Mouse (Mus musculus): ENCODE results near the gene Riox2. TPM values are rescaled to one million over a fixed set of nuclear protein-coding genes. Genes with fewer than 3 reads are reported as not detected.
"Not testable (repeated sequence)": the region's sequence is repeated elsewhere in the genome, so short reads cannot be mapped to it uniquely, and the experiment has no call there.

Riox2 gene
- 10 to 100 TPM; 14.8 to 17.6 (median 15.7) TPM for total RNA-seq (2022)

- DNase-seq (ENCODE audit: low spot score in 2 of 2): peak; percentile 45 to 66
Observed at GRCm38 (mm10) chr16:59471637-59472278, at the start of gene Riox2. Gene Riox2, plus strand, starts transcription at chr16:59471775.

GRCm38 (mm10) chr16:59427960-59428359 is 43.6 kb upstream of the Riox2 start:
- DNase-seq (ENCODE audit: low spot score in 2 of 2): no peak

GRCm38 (mm10) chr16:59433181-59433580 is 38.4 kb upstream of the Riox2 start:
- DNase-seq (ENCODE audit: low spot score in 2 of 2): no peak

- DNase-seq (ENCODE audit: low spot score in 2 of 2): no peak
Observed at GRCm38 (mm10) chr16:59444880-59445559, 26.6 kb upstream of the Riox2 start.

- peak; percentile 33 to 43 for DNase-seq (ENCODE audit: low spot score in 2 of 2)
Observed at GRCm38 (mm10) chr16:59448181-59448580, 23.4 kb upstream of the Riox2 start.

GRCm38 (mm10) chr16:59449092-59449491 is 22.5 kb upstream of the Riox2 start:
- DNase-seq (ENCODE audit: low spot score in 2 of 2): no peak

- DNase-seq (ENCODE audit: low spot score in 2 of 2): no peak
Observed at GRCm38 (mm10) chr16:59451813-59452212, 19.8 kb upstream of the Riox2 start.

GRCm38 (mm10) chr16:59459259-59459861 is 12.2 kb upstream of the Riox2 start:
- DNase-seq (ENCODE audit: low spot score in 2 of 2): not testable (repeated sequence)

GRCm38 (mm10) chr16:59463567-59463966 is 8.0 kb upstream of the Riox2 start:
- no peak for DNase-seq (ENCODE audit: low spot score in 2 of 2)

GRCm38 (mm10) chr16:59463973-59464372 is 7.6 kb upstream of the Riox2 start:
- no peak for DNase-seq (ENCODE audit: low spot score in 2 of 2)

GRCm38 (mm10) chr16:59469846-59470245 is 1.7 kb upstream of the Riox2 start:
- no peak for DNase-seq (ENCODE audit: low spot score in 2 of 2)

- DNase-seq (ENCODE audit: low spot score in 2 of 2): no peak
Observed at GRCm38 (mm10) chr16:59472546-59472945, 971 bp downstream of the Riox2 start.

GRCm38 (mm10) chr16:59474788-59475187 is 3.2 kb downstream of the Riox2 start:
- DNase-seq (ENCODE audit: low spot score in 2 of 2): peak; percentile 5 to 34

GRCm38 (mm10) chr16:59477955-59478354 is 6.4 kb downstream of the Riox2 start:
- no peak for DNase-seq (ENCODE audit: low spot score in 2 of 2)

GRCm38 (mm10) chr16:59487239-59487638 is 15.7 kb downstream of the Riox2 start:
- no peak for DNase-seq (ENCODE audit: low spot score in 2 of 2)

- no peak for DNase-seq (ENCODE audit: low spot score in 2 of 2)
Observed at GRCm38 (mm10) chr16:59487975-59488548, 16.5 kb downstream of the Riox2 start.

- DNase-seq (ENCODE audit: low spot score in 2 of 2): no peak
Observed at GRCm38 (mm10) chr16:59493199-59493598, 21.6 kb downstream of the Riox2 start.

- no peak for DNase-seq (ENCODE audit: low spot score in 2 of 2)
Observed at GRCm38 (mm10) chr16:59497947-59498346, 26.4 kb downstream of the Riox2 start.

- DNase-seq (ENCODE audit: low spot score in 2 of 2): no peak
Observed at GRCm38 (mm10) chr16:59499180-59499579, 27.6 kb downstream of the Riox2 start.

- no peak for DNase-seq (ENCODE audit: low spot score in 2 of 2)
Observed at GRCm38 (mm10) chr16:59509830-59510229, 38.3 kb downstream of the Riox2 start.

- no peak for DNase-seq (ENCODE audit: low spot score in 2 of 2)
Observed at GRCm38 (mm10) chr16:59515169-59515568, 43.6 kb downstream of the Riox2 start.

GRCm38 (mm10) chr16:59516965-59517364 is 45.4 kb downstream of the Riox2 start:
- DNase-seq (ENCODE audit: low spot score in 2 of 2): no peak
